Mouse (Mus musculus): ENCODE measurements at regions not wholly inside any gene's neighbourhood (a gene's known extent, or its start where the extent isn't known, plus 50 kb on each side); places are given as distances from the start of the nearest gene placed in this dataset.
A peak's percentile ranks its signal among the peaks of the same experiment; 100 is the strongest.

DNA sequence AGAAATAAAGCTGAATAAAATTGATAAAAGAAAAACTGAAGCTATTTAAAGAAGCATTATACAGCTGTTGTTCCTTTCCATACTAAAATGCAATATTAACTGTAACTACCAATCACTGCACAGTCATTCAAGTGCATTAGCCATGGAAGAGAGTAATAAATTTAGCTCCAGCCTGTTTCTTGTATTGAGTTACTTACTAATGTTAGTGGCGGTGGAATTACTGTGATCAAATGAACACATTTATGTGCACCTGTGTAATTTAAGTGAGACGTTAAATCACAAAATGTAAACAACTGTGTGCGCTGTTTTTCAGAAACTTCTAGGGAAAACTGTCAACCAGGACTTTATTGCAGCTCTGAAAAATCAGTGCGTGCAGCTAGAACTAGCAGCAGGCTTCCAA is 222.4 kb downstream of the Tusc1 start:
- no peak for DNase-seq (ENCODE audit: inconsistent ontology term)

DNA sequence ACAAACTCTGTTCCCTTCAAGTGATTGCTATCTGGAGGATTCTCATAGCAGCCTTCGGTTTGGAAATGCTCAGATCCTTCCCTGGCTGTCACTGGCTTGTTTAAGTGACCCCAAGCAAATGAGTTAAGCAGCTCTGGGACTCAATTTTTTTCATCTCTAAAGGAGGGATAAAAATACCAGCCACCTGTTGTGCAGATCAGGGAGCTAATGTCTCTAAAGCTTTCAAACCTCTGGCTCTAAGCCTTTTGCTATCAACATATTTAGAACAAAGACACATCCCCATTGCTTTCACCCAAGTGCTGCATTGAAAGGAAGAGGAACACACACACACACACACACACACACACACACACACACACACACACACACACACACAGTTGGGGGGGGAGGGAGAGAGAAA is 241.2 kb downstream of the Tusc1 start:
- DNase-seq (ENCODE audit: inconsistent ontology term) = no peak

GRCm38 (mm10) chr4:93063531-93063930 is 271.8 kb downstream of the Tusc1 start:
- peak; percentile 79 for DNase-seq (ENCODE audit: inconsistent ontology term)
